Mouse (Mus musculus) thymus, adult 2 months (tissue): ENCODE results near the gene Peli2.

Experiments
- CTCF ChIP-seq: fragments of 200-500 bp; IDR thresholded peaks from 2 replicates; pipeline ENCODE4 v1.5.1; 2012; ENCODE audit warnings: mild to moderate bottlenecking, control low read depth, low read length, moderate library complexity, borderline replicate concordance; ENCODE audit not compliant: control insufficient read depth, poor library complexity, insufficient read depth; ENCODE audit errors: extremely low read depth
- POLR2A ChIP-seq: fragments of 200-500 bp; IDR thresholded peaks from 2 replicates; pipeline ENCODE4 v1.6.1; 2012; ENCODE audit warnings: mild to moderate bottlenecking, low read length, control low read depth, moderate library complexity; ENCODE audit not compliant: control insufficient read depth, poor library complexity, insufficient read depth; ENCODE audit errors: extremely low read depth

DNA sequence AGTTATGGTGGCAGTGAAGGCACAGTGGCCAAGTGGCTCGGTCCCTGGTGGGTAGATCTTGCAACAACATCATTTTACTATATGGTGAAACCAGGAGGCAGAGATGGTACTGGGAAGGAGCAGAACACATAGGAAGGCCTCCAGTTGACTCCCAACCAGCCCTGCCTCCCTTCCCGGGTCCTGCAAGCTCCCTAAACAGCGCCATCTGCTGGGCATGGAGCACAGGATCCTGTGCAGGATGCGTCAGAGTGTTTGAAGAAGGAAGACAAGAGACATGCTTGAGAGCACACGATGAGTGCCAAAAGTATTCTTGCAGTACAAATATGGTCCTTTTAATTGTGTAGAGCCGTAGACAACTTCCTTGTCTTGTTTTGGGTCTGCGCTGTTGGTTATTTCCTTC, 49.3 kb downstream of the Peli2 start:
- no peak for TF ChIP-seq POLR2A
- TF ChIP-seq CTCF = no peak
